Mouse (Mus musculus) C2C12 (cell line): ENCODE measurements around the gene Fam168a. TPM values are rescaled to one million over a fixed set of nuclear protein-coding genes. Genes with fewer than 3 reads are reported as not detected.

Experiments
- H3K27me3 ChIP-seq: one replicate; pipeline ENCODE4 v1.6.1; 2011; ENCODE audit not compliant: control insufficient read depth, insufficient read depth, insufficient read length
- H3K36me3 ChIP-seq: one replicate; pipeline ENCODE4 v1.6.1; 2011; ENCODE audit not compliant: control insufficient read depth, insufficient read depth
- H3K4me3 ChIP-seq: one replicate; pipeline ENCODE4 v1.5.1; 2011; ENCODE audit warnings: mild to moderate bottlenecking, control low read depth; ENCODE audit not compliant: poor library complexity, insufficient read depth, severe bottlenecking
- H3K79me2 ChIP-seq: one replicate; pipeline ENCODE4 v1.6.1; 2011; ENCODE audit not compliant: control insufficient read depth, insufficient read depth
- H3K79me3 ChIP-seq: one replicate; pipeline ENCODE4 v1.6.1; 2011; ENCODE audit warnings: low read depth, control low read depth
- H3ac ChIP-seq: one replicate; pipeline ENCODE3; 2011; ENCODE audit warnings: low read depth; ENCODE audit not compliant: control insufficient read depth, insufficient read length
- CEBPB ChIP-seq: IDR thresholded peaks from one replicate; pipeline ENCODE4 v1.6.1; 2011; ENCODE audit warnings: low read depth, mild to moderate bottlenecking, control low read depth, moderate library complexity
- CTCF ChIP-seq: IDR thresholded peaks from one replicate; pipeline ENCODE4 v1.5.1; 2011; ENCODE audit not compliant: control insufficient read depth, insufficient read depth, insufficient read length
- FOSL1 ChIP-seq: IDR thresholded peaks from one replicate; pipeline ENCODE4 v1.8.0; 2011; ENCODE audit warnings: mild to moderate bottlenecking, low read length; ENCODE audit not compliant: poor library complexity, insufficient read depth, severe bottlenecking
- MAX ChIP-seq: IDR thresholded peaks from one replicate; pipeline ENCODE4 v1.6.1; 2011; ENCODE audit warnings: mild to moderate bottlenecking, control low read depth
- MYOD1 ChIP-seq: IDR thresholded peaks from one replicate; pipeline ENCODE4 v1.6.1; 2011; ENCODE audit warnings: low read depth; ENCODE audit not compliant: control insufficient read depth, insufficient read length
- MYOG ChIP-seq: IDR thresholded peaks from one replicate; pipeline ENCODE4 v1.6.1; 2011; ENCODE audit not compliant: control insufficient read depth, insufficient read length; ENCODE audit errors: extremely low read depth
- USF1 ChIP-seq: IDR thresholded peaks from one replicate; pipeline ENCODE4 v1.6.1; 2011; ENCODE audit warnings: low read depth, mild to moderate bottlenecking, control low read depth, moderate library complexity
- microRNA-seq: library from miRNA; unstranded; fragments of <30 nt; microRNA quantifications from one replicate; pipeline ENCODE4, GENCODE M21; 2019; ENCODE audit warnings: borderline microRNAs expressed
- polyA plus RNA-seq: library from polyadenylated mRNA; unstranded; fragments of >200 nt; fragmentation: generic; extraction: Trizol; gene quantifications from one replicate; pipeline ENCODE4 v1.2.1, GENCODE M21; 2012; ENCODE audit warnings: missing spikeins

The Fam168a gene
- polyA plus RNA-seq, 1 experiment, result 30.5 TPM

- H3ac ChIP-seq, result no peak overlapping the region
- no peaks in the 10 kb centered on the region for H3K27me3 ChIP-seq
- no peaks in the 10 kb centered on the region for H3K79me2 ChIP-seq
- no peaks in the 10 kb centered on the region for H3K79me3 ChIP-seq
- no peak overlapping the region for H3K4me3 ChIP-seq
- TF ChIP-seq USF1, result no peak
- no peak for TF ChIP-seq CEBPB
- peaks cover 36% of the 10 kb centered on the region for H3K36me3 ChIP-seq
Observed at GRCm38 (mm10) chr7:100881950-100882349, 175.5 kb downstream of the Fam168a start.

GRCm38 (mm10) chr7:100884460-100884859 is 178.0 kb downstream of the Fam168a start:
- TF ChIP-seq CEBPB (no peak), MAX (no peak), MYOG (no peak), CTCF (no peak), MYOD1 (no peak), USF1 (no peak), FOSL1 (no peak)
- Histone ChIP-seq H3K4me3 (no peak overlapping the region), H3K27me3 (no peaks in the 10 kb centered on the region), H3K36me3 (peaks cover 29% of the 10 kb centered on the region), H3ac (no peak overlapping the region), H3K79me2 (no peaks in the 10 kb centered on the region), H3K79me3 (no peaks in the 10 kb centered on the region)

- Histone ChIP-seq H3K4me3 (no peak overlapping the region), H3ac (no peak overlapping the region), H3K36me3 (peaks cover 15% of the 10 kb centered on the region), H3K79me2 (no peaks in the 10 kb centered on the region), H3K79me3 (no peaks in the 10 kb centered on the region), H3K27me3 (no peaks in the 10 kb centered on the region)
- peak; percentile 17 for TF ChIP-seq CTCF
- no peak for TF ChIP-seq MYOD1
Observed at GRCm38 (mm10) chr7:100886535-100886934, 180.1 kb downstream of the Fam168a start.

Small RNA genes within 50 kb of the gene (microRNA-seq; reads per million reads assigned to microRNA genes)
- 122 reads per million, percentile 75 among the genes with 10 or more reads in this experiment for gene Mir3102

Other genes with a start within 250 kb of the Fam168a start
- not detected for gene Ucp3, start 233.6 kb upstream of the Fam168a start, polyA plus RNA-seq
- 92.5 TPM for gene Ucp2, start 213.3 kb upstream of the Fam168a start, polyA plus RNA-seq
- 0.07 TPM for gene Dnajb13, start 191.7 kb upstream of the Fam168a start, polyA plus RNA-seq
- gene Coa4, start 169.6 kb upstream of the Fam168a start, polyA plus RNA-seq, result 8.4 TPM
- 37.5 TPM for gene Rab6a, start 99.2 kb upstream of the Fam168a start, polyA plus RNA-seq
- gene Mrpl48, start 98.3 kb upstream of the Fam168a start, polyA plus RNA-seq, result 30.7 TPM
- gene Plekhb1, start 44.2 kb upstream of the Fam168a start, polyA plus RNA-seq, result 0.94 TPM
- gene Relt, start 156.8 kb downstream of the Fam168a start, polyA plus RNA-seq, result 23.7 TPM
- 35.4 TPM for gene Arhgef17, start 225.5 kb downstream of the Fam168a start, polyA plus RNA-seq